Mouse (Mus musculus): Measurements from ENCODE around the gene Csad.
A peak's percentile ranks its signal among the peaks of the same experiment; 100 is the strongest.
"Not testable (repeated sequence)": the region's sequence is repeated elsewhere in the genome, so short reads cannot be mapped to it uniquely, and the experiment has no call there.

The Csad gene

GRCm38 (mm10) chr15:102163900-102164693 lies 40.4 kb downstream of the Csad start:
- no peak for DNase-seq (ENCODE audit: low spot score)

GRCm38 (mm10) chr15:102160415-102161060 lies 44.0 kb downstream of the Csad start:
- no peak for DNase-seq (ENCODE audit: low spot score)

GRCm38 (mm10) chr15:102156836-102157235 lies 47.7 kb downstream of the Csad start:
- DNase-seq (ENCODE audit: low spot score), result no peak

GRCm38 (mm10) chr15:102155006-102155405 lies 49.5 kb downstream of the Csad start:
- not testable (repeated sequence) for DNase-seq (ENCODE audit: low spot score)

GRCm38 (mm10) chr15:102152646-102153045 lies 51.9 kb downstream of the Csad start:
- no peak for DNase-seq (ENCODE audit: low spot score)

GRCm38 (mm10) chr15:102150301-102151135 lies 54.0 kb downstream of the Csad start, which contains the start of gene Soat2:
Soat2 (plus strand) TSS chr15:102150526.
- no peak for DNase-seq (ENCODE audit: low spot score)

- DNase-seq (ENCODE audit: low spot score), result no peak
Measured at GRCm38 (mm10) chr15:102149561-102149960, 55.0 kb downstream of the Csad start.

GRCm38 (mm10) chr15:102147674-102148402 lies 56.7 kb downstream of the Csad start:
- no peak for DNase-seq (ENCODE audit: low spot score)

- DNase-seq (ENCODE audit: low spot score), result no peak
Measured at GRCm38 (mm10) chr15:102146882-102147281, 57.6 kb downstream of the Csad start.

- no peak for DNase-seq (ENCODE audit: low spot score)
Measured at GRCm38 (mm10) chr15:102146089-102146488, 58.4 kb downstream of the Csad start.

GRCm38 (mm10) chr15:102145330-102145729 lies 59.2 kb downstream of the Csad start:
- peak; percentile 56 for DNase-seq (ENCODE audit: low spot score)

- no peak for DNase-seq (ENCODE audit: low spot score)
Measured at GRCm38 (mm10) chr15:102144726-102145125, 59.8 kb downstream of the Csad start.

GRCm38 (mm10) chr15:102144274-102144711 lies 60.2 kb downstream of the Csad start, which contains the start of gene Igfbp6:
Igfbp6 (plus strand) TSS chr15:102144362.
- DNase-seq (ENCODE audit: low spot score), result no peak

GRCm38 (mm10) chr15:102142914-102143912 lies 61.3 kb downstream of the Csad start:
- DNase-seq (ENCODE audit: low spot score), result no peak

GRCm38 (mm10) chr15:102141120-102141519 lies 63.4 kb downstream of the Csad start:
- DNase-seq (ENCODE audit: low spot score), result no peak

- DNase-seq (ENCODE audit: low spot score), result peak; percentile 93
Measured at GRCm38 (mm10) chr15:102136129-102136758, 68.3 kb downstream of the Csad start, which contains the start of gene Spryd3. Spryd3 (minus strand) TSS chr15:102136234.

- DNase-seq (ENCODE audit: low spot score), result no peak
Measured at GRCm38 (mm10) chr15:102135522-102136128, 68.9 kb downstream of the Csad start.

GRCm38 (mm10) chr15:102134709-102135108 lies 69.8 kb downstream of the Csad start:
- no peak for DNase-seq (ENCODE audit: low spot score)

GRCm38 (mm10) chr15:102133314-102133713 lies 71.2 kb downstream of the Csad start:
- no peak for DNase-seq (ENCODE audit: low spot score)

Measured in left cerebral cortex, adult 11 months (tissue).